ENCODE assay signal across 20 mouse cellular contexts in the genomic region with DNA sequence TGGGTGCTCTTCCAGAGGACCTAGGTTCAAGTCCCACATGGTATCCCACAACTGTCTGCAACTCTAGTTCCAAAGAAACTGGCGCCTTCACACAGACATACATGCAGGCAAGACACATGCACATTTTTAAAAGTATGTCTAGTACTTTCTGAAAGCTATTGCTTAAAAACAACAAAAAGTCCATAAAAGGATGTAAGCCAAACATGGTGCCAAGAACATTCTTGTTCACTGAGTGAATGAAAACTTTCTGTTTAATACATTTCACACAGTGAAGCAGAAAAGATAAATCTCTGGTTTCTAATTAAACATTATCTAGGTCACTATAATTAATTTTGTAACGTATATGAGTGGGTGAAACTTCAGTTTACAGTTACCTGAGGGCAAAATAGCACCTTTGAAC.
DNase-seq lines count a peak whose midpoint lies in the region; ATAC-seq lines count a peak whose summit lies in the region.
"Had no signal": no experiment of that assay in that cellular context is flagged by ENCODE, and none has a peak within 500 bp of the region (broad histone marks: within the 10 kb centered on the region; RNA-seq: fewer than 3 reads in every experiment).

No protein-coding gene starts in this region.

- no peaks in the 10 kb centered on the region for H3K9me3 ChIP-seq in heart, embryonic 15.5 days (replicated peaks)
- no peaks in the 10 kb centered on the region for H3K9me3 ChIP-seq in lung, embryonic 15.5 days
- no peaks in the 10 kb centered on the region for H3K9me3 ChIP-seq in stomach, embryonic 16.5 days (replicated peaks; ENCODE audit: control insufficient read depth, low read length)
- H3K9me3 ChIP-seq: embryonic facial prominence, embryonic 15.5 days; forebrain, embryonic 15.5 days; heart, embryonic 10.5 days; hindbrain, embryonic 13.5 days; intestine, embryonic 15.5 days had no signal

- H3K27ac ChIP-seq in heart, embryonic 15.5 days = 0 out of 2 replicates have a peak overlapping the region, but pooled peaks have one; percentile 17
- peak overlapping the region; percentile 53 for H3K27ac ChIP-seq in lung, embryonic 15.5 days
- peak overlapping the region; percentile 60; the same call in 1 of the 2 replicates for H3K27ac ChIP-seq in stomach, embryonic 16.5 days (ENCODE audit: low read length)
- H3K27ac ChIP-seq: embryonic facial prominence, embryonic 15.5 days; forebrain, embryonic 15.5 days; heart, embryonic 10.5 days; hindbrain, embryonic 13.5 days; intestine, embryonic 15.5 days had no signal

- no peaks in the 10 kb centered on the region for H3K27me3 ChIP-seq in heart, embryonic 15.5 days
- H3K27me3 ChIP-seq in lung, embryonic 15.5 days = no peaks in the 10 kb centered on the region
- H3K27me3 ChIP-seq in stomach, embryonic 16.5 days (ENCODE audit: control insufficient read depth, insufficient read depth, low read length) = no peaks in the 10 kb centered on the region
- H3K27me3 ChIP-seq: embryonic facial prominence, embryonic 15.5 days; forebrain, embryonic 15.5 days; hindbrain, embryonic 13.5 days; intestine, embryonic 15.5 days had no signal

- no peak overlapping the region for H3K9ac ChIP-seq in heart, embryonic 15.5 days
- no peak overlapping the region for H3K9ac ChIP-seq in lung, embryonic 15.5 days
- H3K9ac ChIP-seq in stomach, embryonic 16.5 days (ENCODE audit: low read length) = no peak overlapping the region
- H3K9ac ChIP-seq: embryonic facial prominence, embryonic 15.5 days; forebrain, embryonic 15.5 days; hindbrain, embryonic 13.5 days; intestine, embryonic 15.5 days had no signal

- 76% methylated on average over 2 of the region's 2 CpGs for WGBS in heart, embryonic 15.5 days
- WGBS in lung, embryonic 15.5 days = 57% methylated on average over 2 of the region's 2 CpGs
- 62% methylated on average over 2 of the region's 2 CpGs for WGBS in stomach, embryonic 16.5 days

- ATAC-seq in heart, embryonic 15.5 days (replicated peaks; ENCODE audit: insufficient number of reproducible peaks, insufficient read depth, low FRiP score, low read depth) = no peak
- no peak for ATAC-seq in lung, embryonic 15.5 days (ENCODE audit: borderline replicate concordance, extremely low read depth, low FRiP score, low TSS enrichment)
- no peak for ATAC-seq in stomach, embryonic 16.5 days (ENCODE audit: insufficient read depth, low FRiP score)
- ATAC-seq: forebrain, embryonic 15.5 days; intestine, embryonic 15.5 days had no signal

- H3K4me1 ChIP-seq in heart, embryonic 15.5 days (replicated peaks) = peaks cover 6% of the 10 kb centered on the region; the same call in 1 of the 2 replicates
- peaks cover 12% of the 10 kb centered on the region for H3K4me1 ChIP-seq in lung, embryonic 15.5 days
- no peaks in the 10 kb centered on the region for H3K4me1 ChIP-seq in stomach, embryonic 16.5 days (ENCODE audit: control insufficient read depth, insufficient read depth, low read length)
- H3K4me1 ChIP-seq: embryonic facial prominence, embryonic 15.5 days; heart, embryonic 10.5 days; hindbrain, embryonic 13.5 days; intestine, embryonic 15.5 days had no signal

- no peak for DNase-seq in heart, postnatal 36 days
- DNase-seq in lung, adult 18-20 months = no peak
- DNase-seq in NIH3T3 (ENCODE audit: low read depth) = peak; percentile 67
- no peak for DNase-seq in spleen, postnatal 36 days (ENCODE audit: low spot score in 2 of 2)
- no peak for DNase-seq in frontal cortex, postnatal 25 days (ENCODE audit: low spot score in 2 of 2)
- DNase-seq: adrenal gland, adult 8-10 months; adrenal gland, postnatal 36 days; cerebellum, postnatal 10 days; embryo, embryonic 11 days; gastrocnemius, postnatal 36 days; heart, adult 11 months; heart, postnatal 10 days had no signal

- H3K4me2 ChIP-seq in heart, embryonic 15.5 days = no peak overlapping the region
- H3K4me2 ChIP-seq in lung, embryonic 15.5 days = no peak overlapping the region
- H3K4me2 ChIP-seq in stomach, embryonic 16.5 days (ENCODE audit: low read depth, low read length) = no peak overlapping the region
- H3K4me2 ChIP-seq: embryonic facial prominence, embryonic 15.5 days; forebrain, embryonic 15.5 days; hindbrain, embryonic 13.5 days; intestine, embryonic 15.5 days had no signal

- intact Hi-C loops in heart, postnatal 36 days (cut with DNase I) = no loop called here

- H3K36me3 ChIP-seq in heart, embryonic 15.5 days = peaks cover 17% of the 10 kb centered on the region; the same call in 1 of the 2 replicates
- peaks cover 11% of the 10 kb centered on the region; the same call in 1 of the 2 replicates for H3K36me3 ChIP-seq in lung, embryonic 15.5 days
- no peaks in the 10 kb centered on the region; the same call in none of the 2 replicates for H3K36me3 ChIP-seq in stomach, embryonic 16.5 days (ENCODE audit: control insufficient read depth, insufficient read depth, low read length)
- H3K36me3 ChIP-seq: forebrain, embryonic 15.5 days; hindbrain, embryonic 13.5 days had no signal

- no peak overlapping the region for H3K4me3 ChIP-seq in heart, embryonic 15.5 days
- no peak overlapping the region for H3K4me3 ChIP-seq in lung, embryonic 15.5 days
- H3K4me3 ChIP-seq in stomach, embryonic 16.5 days (replicated peaks; ENCODE audit: low read length) = no peak overlapping the region
- H3K4me3 ChIP-seq: embryonic facial prominence, embryonic 15.5 days; forebrain, embryonic 15.5 days; heart, embryonic 10.5 days; hindbrain, embryonic 13.5 days; intestine, embryonic 15.5 days had no signal
